Mouse (Mus musculus) neural tube, embryonic 14.5 days (tissue): Measurements from ENCODE around the gene Gm13090. TPM values are rescaled to one million over a fixed set of nuclear protein-coding genes. Genes with fewer than 3 reads are reported as not detected.
A peak's percentile ranks its signal among the peaks of the same experiment; 100 is the strongest.

Experiments used
- ATAC-seq: fragments of 200-750 bp; cut with Nextera tagmentation; 2 replicates; pipeline ENCODE4 v1.8.0; 2017; ENCODE audit warnings: low read depth, mild to moderate bottlenecking, moderate TSS enrichment, moderate library complexity
- H3K27ac ChIP-seq: fragments of 300-500 bp; sonication (generic); 2 replicates; pipeline ENCODE4 v1.5.1; 2014; ENCODE audit warnings: low read depth, mild to moderate bottlenecking, control low read depth, low read length, moderate library complexity, mixed read lengths
- H3K27me3 ChIP-seq: fragments of 300-500 bp; sonication (generic); 2 replicates; pipeline ENCODE4 v1.6.1; 2014; ENCODE audit warnings: low read length; ENCODE audit not compliant: control insufficient read depth, insufficient read depth
- H3K36me3 ChIP-seq: fragments of 300-500 bp; sonication (generic); 2 replicates; pipeline ENCODE4 v1.6.1; 2014; ENCODE audit warnings: low read length, mixed read lengths; ENCODE audit not compliant: control insufficient read depth, insufficient read depth
- H3K4me1 ChIP-seq: fragments of 300-500 bp; sonication (generic); 2 replicates; pipeline ENCODE4 v1.6.1; 2014; ENCODE audit warnings: low read length; ENCODE audit not compliant: control insufficient read depth, insufficient read depth
- H3K4me2 ChIP-seq: fragments of 300-500 bp; sonication (generic); 2 replicates; pipeline ENCODE4 v1.6.1; 2014; ENCODE audit warnings: mild to moderate bottlenecking, low read depth, low read length, control low read depth
- H3K4me3 ChIP-seq: fragments of 300-500 bp; sonication (generic); 2 replicates; pipeline ENCODE4 v1.5.1; 2014; ENCODE audit warnings: low read depth, low read length, control low read depth, mixed read lengths
- H3K9ac ChIP-seq: fragments of 300-500 bp; sonication (generic); replicated peaks from 2 replicates; pipeline ENCODE4 v1.6.1; 2014; ENCODE audit warnings: low read depth, mild to moderate bottlenecking, control low read depth, low read length, mixed read lengths
- H3K9me3 ChIP-seq: fragments of 300-500 bp; sonication (generic); 2 replicates; pipeline ENCODE4 v1.6.1; 2016; ENCODE audit warnings: low read length; ENCODE audit not compliant: control insufficient read depth
- WGBS: fragments of 180-500 bp; shearing (Covaris S2); extraction: QIAGEN DNeasy Blood & Tissue Kit; methylation state at CpG from one replicate; pipeline ENCODE4 v1.1.7; 2014; 5-methylcytosine and 5-hydroxymethylcytosine counted together
- polyA plus RNA-seq: library from polyadenylated mRNA; unstranded; fragments of >200 nt; fragmentation: Nextera tagmentation; extraction: Ambion mirVana; gene quantifications from 2 replicates; pipeline ENCODE4 v1.2.1, GENCODE M21; 2014

Gm13090 gene
- polyA plus RNA-seq, 1 experiment from 2014 or later = 1.4 TPM

DNA sequence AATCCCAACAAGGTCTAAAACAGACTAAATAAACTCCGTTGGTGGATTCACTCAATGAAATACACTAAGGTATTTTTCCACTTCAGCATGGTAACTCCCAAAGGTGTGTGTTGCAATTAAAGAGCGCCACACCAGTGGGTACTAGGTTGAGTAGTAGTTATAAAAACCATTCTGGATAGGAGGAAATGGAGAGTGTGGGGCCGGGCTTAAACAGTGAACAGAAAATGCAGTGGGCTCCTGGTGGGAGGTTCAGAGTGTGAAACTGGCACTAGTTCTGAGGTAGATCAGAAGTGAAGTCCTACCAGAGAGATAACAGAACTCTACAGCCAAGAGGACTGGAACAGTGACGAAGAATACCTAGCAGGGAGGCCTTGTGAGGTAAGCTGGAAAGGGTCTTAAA is 30.7 kb upstream of the Gm13090 start:
- Histone ChIP-seq H3K4me3 (no peak overlapping the region; the same call in 1 of the 2 replicates), H3K36me3 (peaks cover 18% of the 10 kb centered on the region)

DNA sequence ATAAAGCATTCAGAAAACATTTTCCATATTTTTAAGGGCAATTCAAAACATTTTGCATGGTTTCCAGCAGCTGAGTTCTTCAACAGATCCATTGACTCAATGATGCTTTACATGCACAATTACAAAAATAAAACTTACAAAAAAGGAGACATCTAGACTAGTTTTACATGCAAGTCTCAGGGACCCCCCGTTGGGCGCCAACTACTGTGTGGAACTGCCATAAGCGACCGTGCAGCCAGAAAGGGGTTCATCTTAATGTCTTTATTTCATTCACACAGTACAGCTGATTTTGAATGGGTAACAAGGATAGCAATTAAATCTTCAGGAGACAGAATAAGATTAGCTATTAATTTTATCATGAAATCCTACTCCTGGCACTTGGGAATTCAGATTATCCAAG is 29.8 kb upstream of the Gm13090 start:
- peaks cover 19% of the 10 kb centered on the region for H3K36me3 ChIP-seq
- WGBS = 87% methylated on average over 4 of the region's 4 CpGs
- peaks cover 11% of the 10 kb centered on the region for H3K4me1 ChIP-seq
- no peaks in the 10 kb centered on the region for H3K9me3 ChIP-seq
- no peak overlapping the region for H3K27ac ChIP-seq
- H3K27me3 ChIP-seq = 0 out of 2 replicates have a peak, but pooled peaks cover 3% of the 10 kb centered on the region
- H3K4me3 ChIP-seq = no peak overlapping the region
- H3K4me2 ChIP-seq = no peak overlapping the region
- no peak overlapping the region for H3K9ac ChIP-seq
- no peak for ATAC-seq

More for the DNA sequence above, 30.7 kb upstream of the Gm13090 start:
- 74% methylated on average over 4 of the region's 4 CpGs for WGBS
- H3K27me3 ChIP-seq = 0 out of 2 replicates have a peak, but pooled peaks cover 3% of the 10 kb centered on the region
- peaks cover 11% of the 10 kb centered on the region for H3K4me1 ChIP-seq
- no peak for ATAC-seq
- H3K9ac ChIP-seq = 0 out of 2 replicates have a peak overlapping the region, but pooled peaks have one; percentile 34
- peak overlapping the region; percentile 97 for H3K27ac ChIP-seq
- H3K4me2 ChIP-seq = peak overlapping the region; percentile 50
- no peaks in the 10 kb centered on the region for H3K9me3 ChIP-seq

DNA sequence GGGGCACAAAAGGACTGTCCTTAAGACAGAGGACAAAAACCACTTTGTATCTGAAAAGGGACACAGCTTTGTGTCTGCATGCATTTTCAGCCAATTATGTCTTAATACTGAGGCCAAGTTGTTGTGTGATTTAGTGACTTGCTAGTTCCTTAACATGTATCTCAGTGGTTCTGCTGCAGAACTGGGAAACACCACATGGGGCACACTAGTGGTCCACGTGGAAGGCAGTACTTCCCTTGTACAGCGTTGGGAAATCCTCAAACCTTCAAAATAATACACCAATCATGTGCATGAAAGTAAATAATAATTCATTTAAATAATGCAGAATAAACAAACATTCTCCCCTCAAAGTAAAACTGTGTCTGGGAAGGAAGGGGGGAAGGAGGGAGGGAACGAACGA is 20.6 kb upstream of the Gm13090 start:
- peaks cover 46% of the 10 kb centered on the region for H3K36me3 ChIP-seq
- no peak for ATAC-seq
- 80% methylated on average over 4 of the region's 4 CpGs for WGBS

DNA sequence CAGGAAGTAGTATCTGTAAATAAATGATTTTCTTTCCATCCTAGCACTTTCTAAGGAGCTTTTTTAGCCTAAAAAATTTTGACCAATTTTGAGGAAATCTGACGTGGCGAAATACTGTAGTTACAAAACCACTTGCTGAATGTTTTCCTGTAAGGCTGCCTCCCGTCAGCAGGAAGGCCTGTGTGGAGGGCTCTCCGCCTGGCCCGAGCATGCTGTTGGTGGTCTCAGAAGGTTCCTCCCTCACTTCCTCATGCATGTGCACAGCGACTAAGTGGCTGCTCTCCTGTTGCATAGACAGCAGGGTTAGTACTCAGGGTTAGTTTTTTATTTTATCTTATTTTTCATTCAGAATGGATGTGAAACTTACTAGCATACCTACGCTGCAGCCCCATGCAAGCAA is 18.4 kb upstream of the Gm13090 start:
- Histone ChIP-seq H3K36me3 (peaks cover 64% of the 10 kb centered on the region), H3K4me2 (no peak overlapping the region), H3K9ac (no peak overlapping the region), H3K4me3 (no peak overlapping the region), H3K27me3 (no peaks in the 10 kb centered on the region), H3K27ac (no peak overlapping the region), H3K4me1 (no peaks in the 10 kb centered on the region), H3K9me3 (no peaks in the 10 kb centered on the region)
- 92% methylated on average over 7 of the region's 7 CpGs for WGBS
- no peak for ATAC-seq

More for the DNA sequence above, 20.6 kb upstream of the Gm13090 start:
- H3K4me2 ChIP-seq = no peak overlapping the region
- H3K27me3 ChIP-seq = no peaks in the 10 kb centered on the region
- no peak overlapping the region for H3K4me3 ChIP-seq
- H3K9ac ChIP-seq = no peak overlapping the region
- no peaks in the 10 kb centered on the region for H3K4me1 ChIP-seq
- H3K9me3 ChIP-seq = no peaks in the 10 kb centered on the region
- no peak overlapping the region for H3K27ac ChIP-seq

DNA sequence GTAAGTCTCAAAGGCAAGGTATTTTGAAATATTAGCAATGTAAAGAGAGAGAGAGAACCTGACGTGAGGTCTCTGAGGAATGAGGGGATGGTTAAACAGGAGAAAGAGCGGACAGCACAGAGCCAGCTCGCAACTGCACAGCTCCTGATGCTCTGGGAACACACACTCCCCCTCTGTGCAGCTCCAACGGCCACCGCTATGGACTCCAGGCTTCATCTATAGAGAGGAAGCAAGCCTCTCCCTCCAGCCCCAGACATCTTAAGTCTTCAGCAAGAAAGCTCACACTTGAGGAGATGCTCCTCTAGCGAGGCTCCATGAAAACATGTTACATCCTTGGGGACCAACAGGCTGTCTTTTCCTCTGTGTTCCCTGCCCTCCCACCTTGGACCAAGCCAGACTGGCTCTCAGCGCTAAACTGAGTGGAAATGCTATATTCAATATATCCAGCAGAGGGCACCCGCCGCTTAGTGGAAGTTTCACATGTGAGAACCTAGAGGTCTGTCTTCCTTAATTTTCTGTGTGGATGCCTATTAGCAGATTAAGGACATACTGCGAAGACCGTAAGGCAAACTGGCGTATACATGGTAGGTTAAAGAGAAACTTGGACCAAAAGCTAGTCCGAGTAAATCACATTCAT is 16.1 kb upstream of the Gm13090 start:
- Histone ChIP-seq H3K4me3 (no peak overlapping the region), H3K9ac (no peak overlapping the region), H3K36me3 (peaks cover 71% of the 10 kb centered on the region), H3K27me3 (no peaks in the 10 kb centered on the region), H3K27ac (no peak overlapping the region), H3K9me3 (no peaks in the 10 kb centered on the region), H3K4me2 (no peak overlapping the region), H3K4me1 (no peaks in the 10 kb centered on the region)
- ATAC-seq = peak; percentile 34; the same call in 1 of the 2 replicates
- WGBS = 61% methylated on average over 13 of the region's 13 CpGs

DNA sequence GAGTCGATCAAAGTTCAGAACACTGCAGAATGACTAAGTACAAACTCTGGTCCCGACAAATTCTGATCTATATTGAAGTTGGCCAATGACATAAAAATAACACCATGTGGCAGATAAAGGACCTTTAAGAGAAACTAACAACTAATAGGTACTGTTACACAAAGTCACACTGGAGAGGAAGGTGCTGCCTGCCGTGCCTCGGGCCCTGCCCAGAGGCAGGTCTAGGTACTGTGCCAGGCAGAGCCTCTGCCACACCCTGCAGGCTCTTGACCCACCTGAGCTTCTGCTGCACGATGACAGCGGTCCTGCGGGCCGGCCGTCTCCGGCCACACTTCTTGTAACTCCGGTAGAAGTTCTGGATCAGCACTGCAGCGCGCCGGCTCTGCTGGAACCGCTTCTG is 14.6 kb upstream of the Gm13090 start:
- no peak overlapping the region for H3K4me2 ChIP-seq
- no peak overlapping the region for H3K27ac ChIP-seq
- no peak overlapping the region for H3K4me3 ChIP-seq
- H3K27me3 ChIP-seq = no peaks in the 10 kb centered on the region
- peaks cover 79% of the 10 kb centered on the region for H3K36me3 ChIP-seq
- no peak for ATAC-seq
- H3K9ac ChIP-seq = no peak overlapping the region
- WGBS = 95% methylated on average over 15 of the region's 15 CpGs
- H3K9me3 ChIP-seq = no peaks in the 10 kb centered on the region
- H3K4me1 ChIP-seq = no peaks in the 10 kb centered on the region

DNA sequence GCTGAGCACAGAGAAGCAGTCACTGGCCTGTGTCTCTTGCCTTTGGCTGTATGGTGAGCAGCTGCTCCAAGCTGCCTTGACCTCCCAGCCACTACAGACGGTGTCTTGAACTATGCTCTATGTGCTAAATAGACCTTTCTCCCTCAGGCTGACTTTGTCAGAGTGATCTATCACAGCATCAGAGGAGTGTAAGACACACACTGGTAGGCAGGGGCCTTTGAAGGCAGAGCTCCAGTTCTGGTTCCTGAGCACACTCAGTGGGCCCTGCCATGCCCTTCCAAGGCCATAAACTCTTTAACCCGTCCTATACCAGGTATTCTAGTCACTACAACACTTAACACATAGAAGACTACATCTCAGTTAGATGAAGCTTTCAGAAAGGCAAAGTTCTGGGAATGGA is 8.0 kb upstream of the Gm13090 start:
- H3K4me1 ChIP-seq = no peaks in the 10 kb centered on the region
- 71% methylated on average over 2 of the region's 2 CpGs for WGBS
- no peak overlapping the region for H3K4me2 ChIP-seq
- ATAC-seq = no peak
- peaks cover 74% of the 10 kb centered on the region for H3K36me3 ChIP-seq
- no peak overlapping the region for H3K27ac ChIP-seq
- H3K4me3 ChIP-seq = no peak overlapping the region
- H3K9ac ChIP-seq = no peak overlapping the region
- no peaks in the 10 kb centered on the region for H3K9me3 ChIP-seq
- H3K27me3 ChIP-seq = no peaks in the 10 kb centered on the region

DNA sequence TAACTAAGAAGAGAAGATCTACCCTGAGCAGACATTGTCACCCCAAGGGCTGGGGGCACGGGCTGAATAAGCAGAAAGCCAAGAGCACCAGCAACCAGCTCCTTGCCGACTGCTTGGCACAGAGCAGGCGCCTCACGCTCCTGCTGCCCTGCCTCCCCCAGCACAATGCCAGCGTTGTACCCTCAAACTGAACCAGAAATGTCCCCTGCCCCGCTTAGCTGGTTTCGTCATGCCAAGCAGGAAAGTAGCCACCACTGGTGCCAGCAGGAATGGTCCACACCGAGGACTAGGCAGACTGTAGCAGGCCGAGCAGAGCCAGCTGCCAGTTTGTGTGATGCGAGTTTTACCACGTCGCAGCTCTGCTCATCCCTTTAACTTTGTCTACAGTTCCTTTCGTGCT is 7.4 kb upstream of the Gm13090 start:
- H3K36me3 ChIP-seq = peaks cover 70% of the 10 kb centered on the region
- WGBS = 92% methylated on average over 13 of the region's 13 CpGs
- no peak overlapping the region for H3K4me3 ChIP-seq

DNA sequence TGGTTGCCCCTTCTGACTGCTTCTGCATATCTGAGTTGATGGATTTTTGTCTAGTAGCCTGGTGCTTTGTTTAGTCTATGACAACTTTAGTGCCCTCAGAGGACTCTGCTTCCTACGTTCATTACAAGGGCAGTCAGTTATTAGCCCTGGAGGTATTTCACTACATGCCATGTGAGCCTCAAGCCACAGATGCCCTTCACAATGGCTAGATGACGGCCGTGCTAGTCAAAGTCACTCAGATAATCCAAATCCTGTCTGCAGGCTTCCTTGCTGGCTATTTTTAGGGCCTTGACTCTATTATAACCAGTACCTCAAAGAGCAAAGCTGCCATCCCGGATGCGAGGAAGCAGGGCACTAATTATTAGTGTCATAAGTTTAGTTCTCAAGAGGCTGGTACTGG is 6.3 kb upstream of the Gm13090 start:
- no peak for ATAC-seq

More for the DNA sequence above, 7.4 kb upstream of the Gm13090 start:
- H3K27ac ChIP-seq = no peak overlapping the region
- H3K27me3 ChIP-seq = no peaks in the 10 kb centered on the region
- no peak overlapping the region for H3K9ac ChIP-seq
- no peaks in the 10 kb centered on the region for H3K4me1 ChIP-seq
- no peaks in the 10 kb centered on the region for H3K9me3 ChIP-seq
- H3K4me2 ChIP-seq = no peak overlapping the region
- ATAC-seq = no peak

More for the DNA sequence above, 6.3 kb upstream of the Gm13090 start:
- Histone ChIP-seq H3K9me3 (no peaks in the 10 kb centered on the region), H3K4me1 (no peaks in the 10 kb centered on the region), H3K27me3 (no peaks in the 10 kb centered on the region), H3K9ac (no peak overlapping the region), H3K4me2 (no peak overlapping the region), H3K4me3 (no peak overlapping the region), H3K36me3 (peaks cover 65% of the 10 kb centered on the region), H3K27ac (peak overlapping the region; percentile 35; the same call in 1 of the 2 replicates)
- 45% methylated on average over 5 of the region's 5 CpGs for WGBS
